Mouse (Mus musculus) E14TG2a.4 (cell line): ENCODE data around the gene Pdcl3.
A peak's percentile ranks its signal among the peaks of the same experiment; 100 is the strongest.
"Not testable (repeated sequence)": the region's sequence is repeated elsewhere in the genome, so short reads cannot be mapped to it uniquely, and the experiment has no call there.

ENCODE experiments used
- H3K27me3 ChIP-seq: 2 replicates; pipeline ENCODE4 v1.6.1; 2014; ENCODE audit warnings: low read length, control low read depth; ENCODE audit not compliant: insufficient read depth
- H3K36me3 ChIP-seq: 2 replicates; pipeline ENCODE4 v1.6.1; 2014; ENCODE audit warnings: low read length, control low read depth; ENCODE audit not compliant: insufficient read depth
- H3K4me1 ChIP-seq: replicated peaks from 2 replicates; pipeline ENCODE4 v1.6.1; 2014; ENCODE audit warnings: low read depth, low read length, control low read depth
- H3K4me3 ChIP-seq: replicated peaks from 2 replicates; pipeline ENCODE4 v1.5.1; 2014; ENCODE audit warnings: mild to moderate bottlenecking, low read length
- H3K9me3 ChIP-seq: 2 replicates; pipeline ENCODE4 v1.6.1; 2014; ENCODE audit warnings: low read length, control low read depth
- CTCF ChIP-seq: conservative IDR thresholded peaks from 2 replicates; pipeline ENCODE4 v1.5.1; 2014; ENCODE audit warnings: low read length
- NANOG ChIP-seq: IDR thresholded peaks from 2 replicates; pipeline ENCODE4 v1.6.1; 2014; ENCODE audit warnings: borderline replicate concordance, low read length, mixed read lengths
- POU5F1 ChIP-seq: IDR thresholded peaks from 2 replicates; pipeline ENCODE4 v1.6.1; 2014; ENCODE audit warnings: low read length, borderline replicate concordance

The Pdcl3 gene

DNA sequence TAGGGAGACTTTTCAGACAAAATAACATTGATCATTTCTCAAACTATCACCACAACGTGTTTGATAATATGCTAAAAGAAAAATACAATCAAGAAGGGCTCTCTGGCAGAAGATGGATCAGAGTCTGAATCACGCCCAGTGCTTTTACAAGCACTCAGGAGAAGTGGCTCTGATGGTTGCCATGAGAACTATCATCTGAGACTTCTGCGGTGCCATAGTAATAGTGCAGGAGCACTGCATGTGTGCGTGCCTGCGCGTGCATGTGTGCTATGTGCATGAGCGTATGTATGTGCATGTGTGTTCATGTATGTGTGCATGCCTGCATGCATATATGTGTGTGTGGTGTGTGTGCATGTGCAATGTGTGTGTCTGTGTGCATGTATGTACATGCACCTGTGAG lies 43.8 kb downstream of the Pdcl3 start:
- Histone ChIP-seq H3K9me3 (no peaks in the 10 kb centered on the region), H3K4me1 (peaks cover 6% of the 10 kb centered on the region; the same call in 1 of the 2 replicates), H3K4me3 (no peak overlapping the region), H3K36me3 (no peaks in the 10 kb centered on the region), H3K27me3 (peaks cover 22% of the 10 kb centered on the region)
- no peak for TF ChIP-seq CTCF
- TF ChIP-seq NANOG: no peak
- TF ChIP-seq POU5F1: no peak

DNA sequence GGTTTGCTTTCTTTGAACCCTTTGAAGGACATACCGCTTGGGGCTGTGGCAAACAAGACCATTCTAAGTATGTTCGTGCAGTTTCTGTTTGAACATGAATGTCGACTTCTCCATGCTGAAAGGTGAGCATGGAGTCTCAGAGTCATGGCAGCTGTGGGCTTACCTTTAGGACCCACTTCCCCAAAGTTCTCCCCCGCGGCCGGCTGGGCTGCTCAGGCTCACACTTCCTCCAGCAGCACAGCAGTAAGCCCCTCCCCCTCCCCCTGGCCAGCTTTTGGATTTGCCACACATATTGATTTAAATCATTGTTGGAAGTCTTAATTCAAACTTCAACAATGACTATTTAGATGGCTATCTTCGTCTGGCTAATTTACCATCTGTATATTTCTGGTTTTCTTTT lies 44.7 kb downstream of the Pdcl3 start:
- Histone ChIP-seq H3K27me3 (peaks cover 18% of the 10 kb centered on the region), H3K36me3 (no peaks in the 10 kb centered on the region), H3K9me3 (peaks cover 9% of the 10 kb centered on the region; the same call in 1 of the 2 replicates), H3K4me3 (peak overlapping the region; percentile 45), H3K4me1 (peaks cover 6% of the 10 kb centered on the region; the same call in 1 of the 2 replicates)
- TF ChIP-seq CTCF (no peak), NANOG (no peak), POU5F1 (no peak)

DNA sequence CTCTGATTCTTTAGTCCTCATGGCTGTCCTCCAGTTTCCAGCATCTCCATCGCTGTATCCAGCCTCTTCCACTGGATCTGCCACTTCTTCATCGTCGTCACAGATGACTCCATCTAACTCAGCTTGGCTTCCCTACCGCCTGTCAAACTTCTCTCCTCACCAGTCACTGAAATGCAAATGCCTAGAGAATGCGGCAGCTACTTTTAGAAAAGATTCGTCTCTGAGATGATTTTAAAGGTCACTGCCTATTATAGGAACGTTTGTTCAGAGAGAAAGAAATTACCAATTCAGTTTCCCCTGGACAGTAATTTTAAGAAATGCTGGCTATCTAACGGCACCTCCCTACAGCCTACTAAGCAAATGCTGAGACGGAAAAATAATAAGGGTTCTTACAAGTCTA lies 50.4 kb downstream of the Pdcl3 start:
- Histone ChIP-seq H3K9me3 (peaks cover 9% of the 10 kb centered on the region; the same call in 1 of the 2 replicates), H3K36me3 (no peaks in the 10 kb centered on the region), H3K4me3 (no peak overlapping the region), H3K27me3 (0 out of 2 replicates have a peak, but pooled peaks cover 4% of the 10 kb centered on the region), H3K4me1 (no peaks in the 10 kb centered on the region)
- TF ChIP-seq NANOG (no peak), POU5F1 (no peak), CTCF (no peak)

DNA sequence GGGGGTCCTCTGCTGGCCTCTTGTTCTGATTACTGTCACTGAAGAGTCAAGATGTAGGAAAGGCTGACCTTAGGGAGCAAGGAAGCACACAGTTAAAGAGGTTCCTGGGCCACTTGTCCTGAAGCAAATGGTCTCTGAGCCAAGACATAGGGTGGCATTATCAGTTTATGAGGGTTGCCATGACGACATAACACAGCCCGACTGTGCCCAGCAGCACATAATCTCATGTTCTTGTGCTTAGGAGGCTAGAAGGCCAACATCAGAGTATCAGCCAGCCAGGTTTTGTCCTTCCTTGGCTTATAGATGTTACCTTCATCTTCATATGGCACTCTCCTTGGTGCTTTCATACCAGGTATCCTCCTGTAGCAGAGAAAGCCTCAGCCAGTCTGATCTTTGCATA lies 56.8 kb downstream of the Pdcl3 start:
- Histone ChIP-seq H3K4me3 (no peak overlapping the region), H3K9me3 (no peaks in the 10 kb centered on the region), H3K4me1 (0 out of 2 replicates have a peak, but pooled peaks cover 6% of the 10 kb centered on the region), H3K27me3 (no peaks in the 10 kb centered on the region), H3K36me3 (no peaks in the 10 kb centered on the region)
- no peak for TF ChIP-seq POU5F1
- no peak for TF ChIP-seq CTCF
- no peak for TF ChIP-seq NANOG

DNA sequence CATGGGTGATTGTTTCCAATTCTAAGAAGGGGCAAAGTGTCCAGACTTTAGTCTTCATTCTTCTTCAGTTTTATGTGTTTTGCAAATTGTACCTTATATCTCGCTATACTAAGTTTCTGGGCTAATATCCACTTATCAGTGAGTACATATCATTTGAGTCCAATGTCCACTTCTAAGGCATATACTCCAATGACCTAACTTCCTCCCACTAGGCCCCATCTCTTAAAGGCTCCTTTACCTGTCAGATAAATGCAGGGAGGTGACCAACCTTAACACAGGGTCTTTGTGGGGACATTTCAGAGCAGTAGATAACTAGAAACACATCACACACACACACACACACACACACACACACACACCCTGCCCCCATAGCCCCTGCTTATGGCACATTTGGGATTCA lies 59.0 kb downstream of the Pdcl3 start:
- H3K4me3 ChIP-seq: not testable (repeated sequence)

DNA sequence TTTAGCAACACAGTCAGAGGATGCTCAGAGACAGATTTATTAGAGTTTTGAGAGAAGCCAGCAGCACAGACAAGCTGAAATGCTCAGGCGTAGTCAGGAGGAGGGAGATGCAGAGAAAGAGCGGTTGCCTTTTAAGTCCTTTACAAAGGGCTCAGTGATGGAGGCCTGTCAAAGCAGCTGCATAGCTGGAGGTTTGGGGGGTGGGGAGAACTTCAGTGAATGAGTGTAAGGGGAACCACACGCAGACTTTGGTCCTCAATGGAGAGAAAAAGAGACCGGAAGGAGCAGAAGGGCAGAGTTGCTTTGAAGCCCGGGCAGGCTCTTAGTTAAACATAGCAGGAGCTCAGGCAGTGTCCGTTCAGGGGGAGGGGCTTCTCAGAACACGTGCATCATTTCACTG lies 61.3 kb downstream of the Pdcl3 start:
- TF ChIP-seq NANOG (no peak), POU5F1 (no peak), CTCF (no peak)
- Histone ChIP-seq H3K27me3 (no peaks in the 10 kb centered on the region), H3K36me3 (no peaks in the 10 kb centered on the region), H3K4me3 (no peak overlapping the region), H3K9me3 (peaks cover 18% of the 10 kb centered on the region), H3K4me1 (0 out of 2 replicates have a peak, but pooled peaks cover 6% of the 10 kb centered on the region)

More for the DNA sequence above, 59.0 kb downstream of the Pdcl3 start:
- not testable (repeated sequence) for H3K9me3 ChIP-seq, H3K36me3 ChIP-seq, H3K27me3 ChIP-seq, H3K4me1 ChIP-seq
